ENCODE assay signal across 8 mouse cellular contexts in genomic region chr16:16584409-16585032, GRCm38 (mm10). TPM values are rescaled to one million over a fixed set of nuclear protein-coding genes. Genes with fewer than 3 reads are reported as not detected.
DNase-seq lines count a peak whose midpoint lies in the region; ATAC-seq and TF ChIP-seq lines count a peak whose summit lies in the region.

No protein-coding gene starts in this region.

- peaks cover 3% of the 10 kb centered on the region for H3K27me3 ChIP-seq in G1E (ENCODE audit: insufficient read depth, low read length)
- no peaks in the 10 kb centered on the region for H3K27me3 ChIP-seq in forebrain, embryonic 14.5 days (replicated peaks; ENCODE audit: control insufficient read depth, insufficient read depth, low read length)

- peak; percentile 56 for TF ChIP-seq CTCF in G1E (IDR thresholded peaks at IDR 0.05; ENCODE audit: low read depth, low read length)
- peak; percentile 90 for TF ChIP-seq CTCF in layer of hippocampus, adult 2 months (conservative IDR thresholded peaks at IDR 0.05)

- no peaks in the 10 kb centered on the region for H3K36me3 ChIP-seq in G1E (replicated peaks)
- H3K36me3 ChIP-seq in forebrain, embryonic 14.5 days (ENCODE audit: control insufficient read depth, insufficient read depth, low read length): no peaks in the 10 kb centered on the region

- peak; percentile 37 for DNase-seq in G1E (ENCODE audit: low spot score)
- DNase-seq in c-Kit-positive CD71-positive TER-119-negative erythroid progenitor cells, embryonic 14.5 days (ENCODE audit: low read depth): peak; percentile 61
- DNase-seq in forebrain, embryonic 14.5 days (ENCODE audit: low spot score): peak; percentile 92
- DNase-seq in heart, postnatal 4 days: peak; percentile 79
- DNase-seq in layer of hippocampus, adult 2 months (ENCODE audit: low spot score in 2 of 2): peak; percentile 29 to 77
- peak; percentile 68 for DNase-seq in lung, postnatal 10 days
- DNase-seq in retina, adult 2 months (ENCODE audit: low read depth, low spot score): peak; percentile 67
- DNase-seq in thymus, postnatal 36 days: peak; percentile 40 to 44

- no peak overlapping the region for H3K9ac ChIP-seq in forebrain, embryonic 14.5 days (ENCODE audit: low read length)

- no peak overlapping the region for H3K27ac ChIP-seq in forebrain, embryonic 14.5 days (ENCODE audit: low read depth, low read length)
- H3K27ac ChIP-seq in layer of hippocampus, adult 2 months: no peak overlapping the region

- no peaks in the 10 kb centered on the region for H3K4me1 ChIP-seq in G1E (ENCODE audit: insufficient read depth, low read depth, low read length)
- no peaks in the 10 kb centered on the region for H3K4me1 ChIP-seq in forebrain, embryonic 14.5 days (ENCODE audit: control insufficient read depth, insufficient read depth, low read length)

- H3K4me2 ChIP-seq in forebrain, embryonic 14.5 days (ENCODE audit: low read length): no peak overlapping the region

- 70% methylated on average over 4 of the region's 4 CpGs for WGBS in forebrain, embryonic 14.5 days

- no peaks in the 10 kb centered on the region for H3K9me3 ChIP-seq in G1E (replicated peaks)
- no peaks in the 10 kb centered on the region for H3K9me3 ChIP-seq in forebrain, embryonic 14.5 days (replicated peaks; ENCODE audit: control insufficient read depth, low read length)

- ATAC-seq in G1E (ENCODE audit: extremely low read depth, insufficient number of reproducible peaks, low FRiP score, poor library complexity, severe bottlenecking): 0 out of 2 replicates have a peak, but pooled peaks have one; percentile 40
- ATAC-seq in forebrain, embryonic 14.5 days: peak; percentile 92

- H3K4me3 ChIP-seq in G1E (ENCODE audit: low read depth, low read length): no peak overlapping the region
- H3K4me3 ChIP-seq in forebrain, embryonic 14.5 days (ENCODE audit: low read depth, low read length): no peak overlapping the region
- no peak overlapping the region for H3K4me3 ChIP-seq in layer of hippocampus, adult 2 months

RNA-seq across cellular contexts. Expression of gene Fgd4, which starts 15.8 kb away (rescaled TPM):
- 1.1 TPM in 1 of 2 replicates, not detected in the other for total RNA-seq in G1E (2014; fragmentation: Nextera tagmentation)
- 0.23 and 0.44 TPM in 2 replicates for total RNA-seq in G1E (2017)
- 0.03 TPM in 1 of 2 replicates, not detected in the other for polyA plus RNA-seq in G1E (2012)
- 23.6 and 30.1 TPM in 2 replicates for polyA plus RNA-seq in forebrain, embryonic 14.5 days (2014; fragmentation: Nextera tagmentation; extraction: Ambion mirVana)
- total RNA-seq in heart, postnatal 4 days (2021): 10 to 100 TPM; 17.7 to 22.5 TPM
- total RNA-seq in layer of hippocampus, adult 2 months (2021): 10 to 100 TPM; 48.7 to 52.4 TPM

Comparison
In these comparisons a context has a peak if more than half of its experiments do, and no peak if none do; other contexts are left out.
1. DNase-seq: peak in every context shown above with its lines; median percentile 92 in forebrain, embryonic 14.5 days; 79 in heart, postnatal 4 days; 68 in lung, postnatal 10 days; 67 in retina, adult 2 months; 61 in c-Kit-positive CD71-positive TER-119-negative erythroid progenitor cells, embryonic 14.5 days; 53 in layer of hippocampus, adult 2 months; 42 in thymus, postnatal 36 days; 37 in G1E.
2. RNA of gene Fgd4, which starts 15.8 kb away (total RNA-seq): 48.7 to 52.4 TPM in layer of hippocampus, adult 2 months and 17.7 to 22.5 TPM in heart, postnatal 4 days; 0.23 to 1.1 TPM in G1E; every median in the first group is over 4 times any median in the second.